Mouse (Mus musculus) small intestine, adult 2 months (tissue): ENCODE data around the gene Gtf2a2. TPM values are rescaled to one million over a fixed set of nuclear protein-coding genes. Genes with fewer than 3 reads are reported as not detected.
A peak's percentile ranks its signal among the peaks of the same experiment; 100 is the strongest.

Experiments used
- H3K27ac ChIP-seq: fragments of 200-500 bp; 2 replicates; pipeline ENCODE4 v1.5.1; 2012; ENCODE audit warnings: low read depth, low read length, control low read depth, inconsistent platforms; ENCODE audit not compliant: insufficient read depth
- H3K27me3 ChIP-seq: fragments of 200-500 bp; 2 replicates; pipeline ENCODE4 v1.6.1; 2012; ENCODE audit warnings: mild to moderate bottlenecking, moderate library complexity, low read length, inconsistent platforms; ENCODE audit not compliant: control insufficient read depth, insufficient read depth
- H3K36me3 ChIP-seq: fragments of 200-500 bp; 2 replicates; pipeline ENCODE4 v1.6.1; 2012; ENCODE audit warnings: mild to moderate bottlenecking, low read length, control low read depth, inconsistent platforms; ENCODE audit not compliant: control insufficient read depth, insufficient read depth
- H3K4me1 ChIP-seq: fragments of 200-500 bp; 2 replicates; pipeline ENCODE4 v1.6.1; 2012; ENCODE audit warnings: low read length, inconsistent platforms, mixed read lengths; ENCODE audit not compliant: control insufficient read depth, insufficient read depth, insufficient read length
- H3K4me3 ChIP-seq: fragments of 200-500 bp; 2 replicates; pipeline ENCODE4 v1.5.1; 2012; ENCODE audit warnings: low read depth, mild to moderate bottlenecking, control low read depth, inconsistent platforms, low read length, moderate library complexity
- CTCF ChIP-seq: fragments of 200-500 bp; IDR thresholded peaks from 2 replicates; pipeline ENCODE4 v1.5.1; 2012; ENCODE audit warnings: low read depth, mild to moderate bottlenecking, control low read depth, inconsistent platforms, low read length, moderate library complexity, mixed read lengths; ENCODE audit not compliant: insufficient replicate concordance, insufficient read length; ENCODE audit errors: extremely low read depth
- POLR2A ChIP-seq: fragments of 200-500 bp; IDR thresholded peaks from 2 replicates; pipeline ENCODE4 v1.6.1; 2012; ENCODE audit warnings: low read depth, mild to moderate bottlenecking, control low read depth, inconsistent platforms, low read length, moderate library complexity
- WGBS: fragments of 180-500 bp; shearing (Covaris S2); methylation state at CpG from one replicate; pipeline ENCODE4 v1.1.7; 2018; 5-methylcytosine and 5-hydroxymethylcytosine counted together
- polyA plus RNA-seq: library from polyadenylated mRNA; depleted of rRNA; stranded (reverse); fragments of >200 nt; gene quantifications from 2 replicates; pipeline ENCODE4 v1.2.3, GENCODE M21; 2012

Gene Gtf2a2
- polyA plus RNA-seq, 1 experiment: 9.2 TPM

DNA sequence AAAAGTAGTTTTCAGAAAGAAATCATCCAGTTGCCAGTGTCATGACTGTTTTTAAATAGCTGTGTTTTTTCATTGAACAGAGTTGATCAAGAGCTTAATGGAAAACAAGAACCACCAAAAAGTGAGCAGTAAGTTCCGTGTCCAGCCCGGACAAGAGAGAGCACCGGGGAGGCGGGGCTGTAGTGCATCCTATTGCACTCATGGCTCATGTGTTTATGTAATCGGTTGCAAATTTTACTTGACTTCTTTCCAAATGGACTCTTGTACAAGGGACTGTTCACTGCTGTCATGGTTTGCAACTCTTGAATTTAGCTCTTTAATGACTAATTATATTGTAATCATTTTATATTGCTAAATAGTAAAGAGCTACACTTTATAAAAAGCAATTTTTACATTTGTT lies 5.4 kb upstream of the Gtf2a2 start:
- Histone ChIP-seq H3K27ac (no peak overlapping the region), H3K4me3 (no peak overlapping the region), H3K27me3 (no peaks in the 10 kb centered on the region), H3K36me3 (peaks cover 46% of the 10 kb centered on the region), H3K4me1 (peaks cover 2% of the 10 kb centered on the region; the same call in 1 of the 2 replicates)
- no peak for TF ChIP-seq CTCF
- TF ChIP-seq POLR2A: no peak
- 82% methylated on average over 5 of the region's 5 CpGs for WGBS

DNA sequence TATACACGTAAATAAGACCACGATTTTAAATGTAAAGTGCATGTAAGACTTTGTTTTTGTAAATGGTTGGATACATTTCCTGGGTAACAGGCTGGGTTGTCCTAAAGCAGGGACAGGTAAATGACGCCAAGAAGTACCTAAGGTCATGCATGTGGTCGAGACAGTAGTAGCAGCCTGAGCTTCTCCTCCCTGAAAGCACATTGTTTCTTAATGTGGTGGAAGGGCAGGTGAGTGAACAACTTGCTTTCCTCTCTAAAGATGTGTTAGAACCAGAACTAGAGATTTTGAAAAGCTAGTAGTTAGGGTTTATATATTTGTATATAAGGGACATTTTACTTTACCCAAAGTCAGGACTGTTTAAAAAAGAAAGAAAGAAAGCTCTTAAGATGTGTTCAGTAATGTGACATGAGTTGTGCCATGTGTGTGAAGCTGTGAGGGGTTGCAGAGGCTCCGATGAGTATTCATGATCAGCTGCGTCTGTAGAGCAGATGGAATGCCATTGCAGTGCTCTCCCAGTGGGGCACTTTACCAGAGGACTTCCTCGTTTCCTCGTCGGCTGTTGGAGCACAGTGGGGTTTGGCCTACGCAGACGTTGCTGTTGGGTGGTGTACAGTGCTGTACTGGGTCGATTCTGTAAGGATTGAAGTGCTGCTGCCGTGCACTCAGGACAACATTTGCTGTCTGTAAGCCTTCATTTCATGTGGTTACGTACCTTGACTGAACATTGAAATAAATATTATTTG lies 4.7 kb upstream of the Gtf2a2 start:
- H3K4me1 ChIP-seq: peaks cover 2% of the 10 kb centered on the region; the same call in 1 of the 2 replicates
- no peak overlapping the region for H3K4me3 ChIP-seq
- TF ChIP-seq CTCF: no peak
- no peaks in the 10 kb centered on the region for H3K27me3 ChIP-seq
- H3K27ac ChIP-seq: no peak overlapping the region
- WGBS: 86% methylated on average over 14 of the region's 14 CpGs
- H3K36me3 ChIP-seq: peaks cover 42% of the 10 kb centered on the region

DNA sequence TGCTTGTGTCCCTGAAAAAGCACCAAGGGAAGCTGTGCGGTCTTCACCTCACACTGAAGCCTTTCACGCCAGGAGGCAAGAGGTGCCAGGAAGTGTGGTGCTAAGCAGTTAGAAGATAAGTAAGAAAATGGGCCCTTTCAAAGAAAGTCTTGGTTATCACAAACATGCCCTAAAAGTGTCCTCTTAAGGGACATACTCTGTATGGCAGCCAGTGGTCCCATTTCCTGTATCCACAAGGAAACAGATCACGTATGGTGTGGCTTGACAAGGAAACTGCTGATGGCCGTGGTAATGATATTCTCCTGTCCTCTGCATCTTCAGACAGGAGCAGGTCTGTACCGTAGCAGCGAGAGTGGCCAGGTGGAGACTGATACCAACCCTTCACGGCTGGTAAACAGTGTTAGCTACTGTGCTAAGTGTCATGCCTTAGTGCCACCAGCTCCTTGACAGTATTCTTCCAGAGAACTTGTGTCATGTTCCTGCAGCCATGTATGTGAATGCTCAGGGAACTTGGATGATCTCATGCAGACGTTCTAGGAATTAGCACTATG lies 2.5 kb upstream of the Gtf2a2 start:
- Histone ChIP-seq H3K27me3 (no peaks in the 10 kb centered on the region), H3K27ac (no peak overlapping the region), H3K4me1 (peaks cover 2% of the 10 kb centered on the region; the same call in 1 of the 2 replicates), H3K36me3 (peaks cover 32% of the 10 kb centered on the region), H3K4me3 (no peak overlapping the region)
- 79% methylated on average over 8 of the region's 8 CpGs for WGBS
- no peak for TF ChIP-seq POLR2A
- TF ChIP-seq CTCF: no peak

DNA sequence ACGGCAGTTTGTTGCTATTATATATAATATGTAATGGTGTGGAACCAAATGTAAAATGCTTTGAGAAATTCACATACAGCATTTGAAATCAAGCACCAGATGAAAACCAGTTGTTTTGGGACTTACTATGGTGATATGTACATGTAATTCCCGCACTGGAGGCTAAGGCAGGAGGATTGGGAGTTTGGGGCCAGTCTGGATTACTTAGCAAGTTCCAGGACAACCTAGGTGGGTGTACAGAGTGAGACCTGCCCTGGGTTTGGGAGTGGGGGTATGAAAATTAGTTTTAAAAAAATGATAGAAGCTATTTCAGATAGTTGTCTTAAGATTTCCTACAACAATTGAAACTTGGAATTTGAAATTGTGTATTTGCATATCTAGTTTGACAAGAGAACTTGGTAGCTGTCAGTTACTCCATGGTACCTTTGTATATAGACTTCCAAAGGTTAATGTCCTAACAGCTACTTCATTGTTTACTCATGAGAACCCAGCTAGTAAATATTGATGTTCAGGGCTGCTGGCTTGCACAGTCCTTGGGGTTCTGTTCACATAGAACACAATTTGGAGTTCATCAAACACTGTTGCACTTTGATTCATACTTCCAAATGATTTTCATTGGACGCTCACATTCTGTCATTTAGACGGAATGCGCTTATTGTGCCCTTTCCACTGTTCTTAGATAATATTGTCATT lies 1.4 kb upstream of the Gtf2a2 start:
- H3K27me3 ChIP-seq: no peaks in the 10 kb centered on the region
- no peak overlapping the region for H3K4me3 ChIP-seq
- peaks cover 2% of the 10 kb centered on the region; the same call in 1 of the 2 replicates for H3K4me1 ChIP-seq
- no peak overlapping the region; the same call in 1 of the 2 replicates for H3K27ac ChIP-seq
- no peak for TF ChIP-seq CTCF
- TF ChIP-seq POLR2A: no peak
- H3K36me3 ChIP-seq: peaks cover 27% of the 10 kb centered on the region
- 88% methylated on average over 5 of the region's 5 CpGs for WGBS

DNA sequence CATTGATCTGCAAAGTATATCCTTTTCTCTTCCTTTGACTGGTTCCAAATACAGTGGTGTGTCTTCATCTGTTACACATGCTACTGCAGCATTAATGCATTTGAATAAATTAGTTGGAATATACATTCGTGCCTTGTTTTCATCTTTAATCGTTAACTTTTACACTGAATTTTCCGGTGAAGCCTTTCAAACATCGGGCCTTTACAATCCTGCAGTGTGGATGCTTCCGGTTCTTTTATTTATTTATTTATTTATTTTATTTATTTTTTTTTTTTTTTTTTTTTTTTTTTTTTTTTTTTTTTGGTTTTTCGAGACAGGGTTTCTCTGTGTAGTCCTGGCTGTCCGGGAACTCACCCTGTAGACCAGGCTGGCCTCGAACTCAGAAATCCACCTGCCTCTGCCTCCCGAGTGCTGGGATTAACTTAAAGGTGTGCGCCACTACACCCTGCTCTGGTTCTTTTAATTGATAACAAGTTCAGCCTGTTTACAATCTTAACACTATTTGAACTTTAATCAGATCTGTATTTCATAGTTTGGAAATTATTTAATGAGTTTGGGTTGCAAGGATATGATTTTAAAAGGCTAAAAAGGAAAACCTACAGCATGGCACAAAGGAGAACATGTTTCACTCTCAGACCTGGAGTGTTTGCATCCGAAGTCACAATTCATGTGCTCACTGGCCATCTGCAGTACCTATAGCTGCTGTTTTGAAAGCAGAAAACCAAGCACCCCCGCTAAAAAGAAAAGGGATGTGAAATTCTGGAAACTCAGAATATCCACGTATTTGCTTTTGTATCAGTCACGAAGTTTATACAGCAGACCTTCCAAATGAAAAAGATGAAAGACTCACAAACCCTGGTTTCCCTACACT lies 578 bp upstream of the Gtf2a2 start:
- H3K27ac ChIP-seq: peak overlapping the region; percentile 77
- peaks cover 28% of the 10 kb centered on the region for H3K36me3 ChIP-seq
- H3K4me3 ChIP-seq: peak overlapping the region; percentile 90
- WGBS: 46% methylated on average over 14 of the region's 14 CpGs
- peaks cover 2% of the 10 kb centered on the region; the same call in 1 of the 2 replicates for H3K4me1 ChIP-seq
- H3K27me3 ChIP-seq: no peaks in the 10 kb centered on the region
- no peak for TF ChIP-seq CTCF
- TF ChIP-seq POLR2A: no peak

DNA sequence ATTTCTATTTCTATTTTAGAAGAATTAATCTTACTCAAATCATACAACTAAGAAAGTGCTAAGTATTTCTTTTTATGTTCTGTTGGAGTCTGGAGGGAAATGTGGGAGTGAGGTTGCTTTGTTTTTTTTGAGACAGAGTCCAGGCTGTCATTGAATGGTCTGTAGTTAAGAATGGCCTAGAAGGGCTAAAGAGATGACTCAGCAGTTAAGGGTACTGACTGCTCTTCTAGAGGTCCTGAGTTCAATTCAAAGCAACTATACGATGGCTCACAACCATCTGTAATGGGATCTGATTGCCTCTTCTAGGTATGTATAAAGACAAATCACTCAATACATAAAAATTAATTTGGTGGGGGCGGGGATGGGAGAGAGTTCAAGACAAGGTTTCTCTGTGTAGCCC lies 3.3 kb downstream of the Gtf2a2 start:
- no peaks in the 10 kb centered on the region for H3K27me3 ChIP-seq
- no peak overlapping the region for H3K4me3 ChIP-seq
- no peak overlapping the region for H3K27ac ChIP-seq
- peaks cover 13% of the 10 kb centered on the region for H3K36me3 ChIP-seq
- TF ChIP-seq CTCF (no peak), POLR2A (no peak)
- peaks cover 2% of the 10 kb centered on the region; the same call in 1 of the 2 replicates for H3K4me1 ChIP-seq
- 91% methylated on average over 2 of the region's 2 CpGs for WGBS
